Mouse (Mus musculus) hindbrain, embryonic 11.5 days (tissue): ENCODE measurements around the gene Sgpp2. TPM values are rescaled to one million over a fixed set of nuclear protein-coding genes. Genes with fewer than 3 reads are reported as not detected.

ENCODE experiments used
- ATAC-seq: fragments of 200-750 bp; cut with Nextera tagmentation; 2 replicates; pipeline ENCODE4 v1.8.0; 2017; ENCODE audit warnings: mild to moderate bottlenecking, moderate TSS enrichment, moderate library complexity; ENCODE audit not compliant: low FRiP score
- DNase-seq: peaks from one replicate; pipeline ENCODE4 v3.0.0-alpha.2; 2015; ENCODE audit warnings: low spot score
- H3K27ac ChIP-seq: fragments of 300-500 bp; sonication (generic); 2 replicates; pipeline ENCODE4 v1.5.1; 2014; ENCODE audit warnings: mild to moderate bottlenecking, low read depth, low read length
- H3K27me3 ChIP-seq: fragments of 300-500 bp; sonication (generic); 2 replicates; pipeline ENCODE4 v1.6.1; 2014; ENCODE audit warnings: mild to moderate bottlenecking, low read length, moderate library complexity, mixed read lengths; ENCODE audit not compliant: control insufficient read depth, insufficient read depth
- H3K36me3 ChIP-seq: fragments of 300-500 bp; sonication (generic); 2 replicates; pipeline ENCODE4 v1.6.1; 2014; ENCODE audit warnings: mild to moderate bottlenecking, low read length, moderate library complexity, mixed read lengths; ENCODE audit not compliant: control insufficient read depth, insufficient read depth
- H3K4me1 ChIP-seq: fragments of 300-500 bp; sonication (generic); replicated peaks from 2 replicates; pipeline ENCODE4 v1.6.1; 2014; ENCODE audit warnings: low read length, mixed read lengths; ENCODE audit not compliant: control insufficient read depth, insufficient read depth
- H3K4me2 ChIP-seq: fragments of 300-500 bp; sonication (generic); replicated peaks from 2 replicates; pipeline ENCODE4 v1.6.1; 2014; ENCODE audit warnings: mild to moderate bottlenecking, low read depth, low read length
- H3K4me3 ChIP-seq: fragments of 300-500 bp; sonication (generic); 2 replicates; pipeline ENCODE4 v1.5.1; 2014; ENCODE audit warnings: low read depth, low read length
- H3K9ac ChIP-seq: fragments of 300-500 bp; sonication (generic); 2 replicates; pipeline ENCODE4 v1.6.1; 2014; ENCODE audit warnings: low read depth, low read length
- H3K9me3 ChIP-seq: fragments of 300-500 bp; sonication (generic); 2 replicates; pipeline ENCODE4 v1.6.1; 2016; ENCODE audit warnings: low read length; ENCODE audit not compliant: control insufficient read depth
- WGBS: fragments of 180-500 bp; shearing (Covaris S2); extraction: QIAGEN DNeasy Blood & Tissue Kit; methylation state at CpG from one replicate; pipeline ENCODE4 v1.1.7; 2014; 5-methylcytosine and 5-hydroxymethylcytosine counted together
- polyA plus RNA-seq: library from polyadenylated mRNA; unstranded; fragments of >200 nt; fragmentation: Nextera tagmentation; extraction: Ambion mirVana; gene quantifications from 2 replicates; pipeline ENCODE4 v1.2.1, GENCODE M21; 2014

The Sgpp2 gene
- polyA plus RNA-seq, 1 experiment from 2014 or later, result 1.6 TPM

- DNase-seq (no peak), ATAC-seq (no peak)
- H3K4me2 ChIP-seq, result no peak overlapping the region
- no peaks in the 10 kb centered on the region for H3K9me3 ChIP-seq
- no peaks in the 10 kb centered on the region for H3K27me3 ChIP-seq
- no peak overlapping the region for H3K4me3 ChIP-seq
- no peak overlapping the region for H3K9ac ChIP-seq
- H3K36me3 ChIP-seq, result no peaks in the 10 kb centered on the region
- H3K27ac ChIP-seq, result no peak overlapping the region
- 89% methylated on average over 4 of the region's 4 CpGs for WGBS
- H3K4me1 ChIP-seq, result 0 out of 2 replicates have a peak, but pooled peaks cover 3% of the 10 kb centered on the region
These were observed 114.7 kb downstream of the Sgpp2 start for GRCm38 (mm10) chr1:78424848-78425247.

- Histone ChIP-seq H3K4me2 (no peak overlapping the region), H3K9me3 (no peaks in the 10 kb centered on the region), H3K27ac (no peak overlapping the region), H3K4me1 (0 out of 2 replicates have a peak, but pooled peaks cover 3% of the 10 kb centered on the region), H3K36me3 (no peaks in the 10 kb centered on the region), H3K9ac (no peak overlapping the region), H3K27me3 (no peaks in the 10 kb centered on the region), H3K4me3 (no peak overlapping the region)
- DNase-seq (no peak), ATAC-seq (no peak)
- WGBS, result 92% methylated on average over 7 of the region's 7 CpGs
These were observed 115.2 kb downstream of the Sgpp2 start for GRCm38 (mm10) chr1:78425309-78425708.

- H3K36me3 ChIP-seq, result no peaks in the 10 kb centered on the region
- 0 out of 2 replicates have a peak, but pooled peaks cover 3% of the 10 kb centered on the region for H3K4me1 ChIP-seq
- no peak overlapping the region for H3K9ac ChIP-seq
- H3K4me3 ChIP-seq, result no peak overlapping the region
- no peaks in the 10 kb centered on the region for H3K9me3 ChIP-seq
- H3K27me3 ChIP-seq, result no peaks in the 10 kb centered on the region
- 86% methylated on average over 7 of the region's 7 CpGs for WGBS
- no peak for DNase-seq
- no peak overlapping the region for H3K4me2 ChIP-seq
- ATAC-seq, result no peak
- no peak overlapping the region for H3K27ac ChIP-seq
These were observed 115.9 kb downstream of the Sgpp2 start for GRCm38 (mm10) chr1:78425793-78426700.

GRCm38 (mm10) chr1:78426841-78427240 lies 116.7 kb downstream of the Sgpp2 start:
- 0 out of 2 replicates have a peak, but pooled peaks cover 3% of the 10 kb centered on the region for H3K4me1 ChIP-seq
- DNase-seq (no peak), ATAC-seq (no peak)
- H3K36me3 ChIP-seq, result no peaks in the 10 kb centered on the region
- H3K27ac ChIP-seq, result no peak overlapping the region
- no peak overlapping the region for H3K9ac ChIP-seq
- H3K27me3 ChIP-seq, result no peaks in the 10 kb centered on the region
- no peak overlapping the region for H3K4me3 ChIP-seq
- H3K4me2 ChIP-seq, result no peak overlapping the region
- 64% methylated on average over 3 of the region's 3 CpGs for WGBS
- H3K9me3 ChIP-seq, result no peaks in the 10 kb centered on the region

GRCm38 (mm10) chr1:78428851-78429250 lies 118.7 kb downstream of the Sgpp2 start:
- Histone ChIP-seq H3K4me1 (no peaks in the 10 kb centered on the region), H3K4me2 (no peak overlapping the region), H3K27ac (no peak overlapping the region), H3K27me3 (no peaks in the 10 kb centered on the region), H3K36me3 (no peaks in the 10 kb centered on the region), H3K4me3 (no peak overlapping the region), H3K9me3 (no peaks in the 10 kb centered on the region), H3K9ac (no peak overlapping the region)
- no peak for DNase-seq
- WGBS, result 55% methylated on average over 11 of the region's 11 CpGs
- ATAC-seq, result no peak

GRCm38 (mm10) chr1:78433472-78433871 lies 123.3 kb downstream of the Sgpp2 start:
- H3K4me2 ChIP-seq, result no peak overlapping the region
- no peaks in the 10 kb centered on the region for H3K36me3 ChIP-seq
- no peak overlapping the region for H3K9ac ChIP-seq
- H3K27me3 ChIP-seq, result no peaks in the 10 kb centered on the region
- no peak for ATAC-seq
- no peak overlapping the region for H3K27ac ChIP-seq
- no peaks in the 10 kb centered on the region for H3K4me1 ChIP-seq
- H3K4me3 ChIP-seq, result no peak overlapping the region
- H3K9me3 ChIP-seq, result no peaks in the 10 kb centered on the region
- whole genome bisulfite sequencing, result 94% methylated on average over 9 of the region's 9 CpGs
- DNase-seq, result no peak

- WGBS, result 94% methylated on average over 2 of the region's 2 CpGs
- Histone ChIP-seq H3K4me3 (no peak overlapping the region), H3K4me1 (no peaks in the 10 kb centered on the region), H3K27me3 (no peaks in the 10 kb centered on the region), H3K9me3 (no peaks in the 10 kb centered on the region), H3K36me3 (no peaks in the 10 kb centered on the region), H3K27ac (no peak overlapping the region), H3K9ac (no peak overlapping the region), H3K4me2 (no peak overlapping the region)
- no peak for ATAC-seq
- DNase-seq, result no peak
These were observed 125.8 kb downstream of the Sgpp2 start for GRCm38 (mm10) chr1:78435967-78436366.

- Histone ChIP-seq H3K27me3 (no peaks in the 10 kb centered on the region), H3K4me2 (no peak overlapping the region), H3K4me1 (no peaks in the 10 kb centered on the region), H3K27ac (no peak overlapping the region), H3K9me3 (no peaks in the 10 kb centered on the region), H3K36me3 (no peaks in the 10 kb centered on the region), H3K9ac (no peak overlapping the region), H3K4me3 (no peak overlapping the region)
- DNase-seq (no peak), ATAC-seq (no peak)
- WGBS, result 100% methylated on average over 1 of the region's 1 CpGs
These were observed 126.3 kb downstream of the Sgpp2 start for GRCm38 (mm10) chr1:78436445-78436844.

GRCm38 (mm10) chr1:78437150-78437549 lies 127.0 kb downstream of the Sgpp2 start:
- 86% methylated on average over 3 of the region's 3 CpGs for WGBS
- H3K27ac ChIP-seq, result no peak overlapping the region

More at GRCm38 (mm10) chr1:78437150-78437549, 127.0 kb downstream of the Sgpp2 start:
- Histone ChIP-seq H3K27me3 (no peaks in the 10 kb centered on the region), H3K4me3 (no peak overlapping the region), H3K4me2 (no peak overlapping the region), H3K36me3 (no peaks in the 10 kb centered on the region), H3K4me1 (no peaks in the 10 kb centered on the region), H3K9me3 (no peaks in the 10 kb centered on the region), H3K9ac (no peak overlapping the region)
- ATAC-seq (no peak), DNase-seq (no peak)
